Mouse (Mus musculus) liver, postnatal 0 days (tissue): ENCODE results near the gene Ubtd1. TPM values are rescaled to one million over a fixed set of nuclear protein-coding genes. Genes with fewer than 3 reads are reported as not detected.

Experiments
- ATAC-seq: fragments of 200-750 bp; cut with Nextera tagmentation; 2 replicates; pipeline ENCODE4 v1.8.0; 2017; ENCODE audit warnings: mild to moderate bottlenecking, moderate library complexity
- DNase-seq: peaks from one replicate; pipeline ENCODE4 v3.0.0-alpha.2; 2016
- H3K27ac ChIP-seq: fragments of 300-500 bp; sonication (generic); 2 replicates; pipeline ENCODE4 v1.5.1; 2014; ENCODE audit warnings: antibody characterized with exemption, moderate library complexity, mild to moderate bottlenecking, low read depth
- H3K27me3 ChIP-seq: fragments of 300-500 bp; sonication (generic); 2 replicates; pipeline ENCODE4 v1.6.1; 2014; ENCODE audit warnings: low read length, control low read depth, mixed read lengths; ENCODE audit not compliant: insufficient read depth
- H3K36me3 ChIP-seq: fragments of 300-500 bp; sonication (generic); replicated peaks from 2 replicates; pipeline ENCODE4 v1.6.1; 2014; ENCODE audit warnings: mild to moderate bottlenecking, control low read depth, low read length, moderate library complexity, mixed read lengths; ENCODE audit not compliant: insufficient read depth
- H3K4me1 ChIP-seq: fragments of 300-500 bp; sonication (generic); 2 replicates; pipeline ENCODE4 v1.6.1; 2014; ENCODE audit warnings: antibody characterized with exemption, mild to moderate bottlenecking, control low read depth; ENCODE audit not compliant: insufficient read depth
- H3K4me2 ChIP-seq: fragments of 300-500 bp; sonication (generic); 2 replicates; pipeline ENCODE4 v1.6.1; 2014; ENCODE audit warnings: low read depth, mild to moderate bottlenecking, low read length, moderate library complexity, mixed read lengths
- H3K4me3 ChIP-seq: fragments of 300-500 bp; sonication (generic); 2 replicates; pipeline ENCODE4 v1.5.1; 2014; ENCODE audit warnings: low read depth, low read length
- H3K9ac ChIP-seq: fragments of 300-500 bp; sonication (generic); replicated peaks from 2 replicates; pipeline ENCODE4 v1.6.1; 2014; ENCODE audit warnings: mild to moderate bottlenecking, moderate library complexity
- H3K9me3 ChIP-seq: fragments of 300-500 bp; sonication (generic); 2 replicates; pipeline ENCODE4 v1.6.1; 2016; ENCODE audit warnings: mild to moderate bottlenecking, control low read depth, low read length, mixed read lengths
- CTCF ChIP-seq: sonication (generic); IDR thresholded peaks from 2 replicates; pipeline ENCODE4 v1.5.1; 2016; ENCODE audit warnings: antibody characterized with exemption, low read depth
- EP300 ChIP-seq: IDR thresholded peaks from 2 replicates; pipeline ENCODE4 v1.6.1; 2016; ENCODE audit warnings: antibody characterized with exemption, low read depth, mild to moderate bottlenecking
- WGBS: fragments of 180-500 bp; shearing (Covaris S2); extraction: QIAGEN DNeasy Blood & Tissue Kit; methylation state at CpG from one replicate; pipeline ENCODE4 v1.1.7; 2014; ENCODE audit not compliant: insufficient replicate concordance; 5-methylcytosine and 5-hydroxymethylcytosine counted together
- polyA plus RNA-seq: library from polyadenylated mRNA; unstranded; fragments of >200 nt; fragmentation: Nextera tagmentation; extraction: Ambion mirVana; gene quantifications from 2 replicates; pipeline ENCODE4 v1.2.1, GENCODE M21; 2015

The Ubtd1 gene
- polyA plus RNA-seq, 1 experiment from 2014 or later, result 6.9 TPM

- Histone ChIP-seq H3K4me3 (peak within 1 kb of the TSS; percentile 92), H3K9me3 (no peaks in the 10 kb centered on the region), H3K9ac (peak within 1 kb of the TSS; percentile 86), H3K4me2 (peak within 1 kb of the TSS; percentile 99), H3K4me1 (peaks cover 18% of the 10 kb centered on the region), H3K36me3 (0 out of 2 replicates have a peak, but pooled peaks cover 4% of the 10 kb centered on the region), H3K27ac (peak within 1 kb of the TSS; percentile 94), H3K27me3 (peaks cover 13% of the 10 kb centered on the region)
- DNase-seq, result peak; percentile 100
- WGBS, result 4% methylated on average over 37 of the region's 68 CpGs
- TF ChIP-seq CTCF (peak; percentile 40), EP300 (no peak; the same call in 1 of the 2 replicates)
- ATAC-seq, result peak; percentile 90
Observed at GRCm38 (mm10) chr19:41980819-41981594, 556 bp upstream of the Ubtd1 start, which contains the start of gene Mms19. Gene Mms19 (minus strand): TSS chr19:41981157.

DNA sequence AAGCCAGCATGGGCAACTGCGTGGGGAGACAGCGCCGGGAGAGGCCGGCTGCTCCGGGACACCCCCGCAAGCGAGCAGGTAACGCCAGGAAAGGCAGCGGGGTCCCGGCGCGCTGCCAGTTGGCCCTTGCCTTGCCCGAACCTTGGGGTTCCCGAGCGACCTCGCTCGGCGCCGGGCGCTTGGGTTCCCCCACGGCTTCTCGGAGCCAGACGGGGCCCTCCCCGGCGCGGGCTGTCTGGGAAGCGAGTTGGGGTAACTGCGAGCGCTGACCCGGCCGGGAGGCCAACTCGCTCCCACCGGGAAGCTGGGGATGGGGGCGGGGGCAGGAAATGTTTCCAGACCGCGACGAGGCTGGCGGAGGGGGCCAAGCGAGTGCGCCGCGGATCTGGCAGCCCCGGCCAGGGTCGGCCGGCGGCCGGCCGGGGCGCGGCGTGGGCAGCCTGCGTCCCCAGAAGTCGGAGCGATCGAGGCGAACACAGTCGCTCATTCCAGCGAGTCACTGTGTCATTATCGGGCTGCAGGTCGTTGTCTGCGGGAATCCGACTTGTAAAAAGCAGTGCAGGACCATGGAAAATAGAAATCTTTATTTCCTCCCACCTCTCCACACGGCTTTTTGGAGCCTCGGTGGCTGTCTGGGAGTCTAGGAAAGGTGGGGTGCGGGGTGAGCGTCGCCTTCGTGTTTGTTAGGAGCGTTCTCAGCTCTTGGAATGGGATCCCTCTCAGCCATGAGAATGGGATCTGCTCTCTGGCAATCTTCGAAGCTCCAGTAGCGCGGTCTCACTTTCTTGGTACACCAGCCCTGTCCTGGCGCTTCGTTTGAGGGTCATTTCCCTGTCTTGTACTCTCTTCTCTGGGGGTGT, 598 bp downstream of the Ubtd1 start:
- WGBS, result under 1% methylated on average over 71 of the region's 74 CpGs
- H3K9me3 ChIP-seq, result no peaks in the 10 kb centered on the region
- ATAC-seq (no peak), DNase-seq (peak; percentile 61)
- H3K9ac ChIP-seq, result peak overlapping the region; percentile 86
- H3K27me3 ChIP-seq, result peaks cover 13% of the 10 kb centered on the region
- 0 out of 2 replicates have a peak, but pooled peaks cover 4% of the 10 kb centered on the region for H3K36me3 ChIP-seq
- peak overlapping the region; percentile 99 for H3K4me2 ChIP-seq
- TF ChIP-seq CTCF (no peak), EP300 (no peak)
- peaks cover 18% of the 10 kb centered on the region for H3K4me1 ChIP-seq
- H3K4me3 ChIP-seq, result peak overlapping the region; percentile 92
- peak overlapping the region; percentile 94 for H3K27ac ChIP-seq

DNA sequence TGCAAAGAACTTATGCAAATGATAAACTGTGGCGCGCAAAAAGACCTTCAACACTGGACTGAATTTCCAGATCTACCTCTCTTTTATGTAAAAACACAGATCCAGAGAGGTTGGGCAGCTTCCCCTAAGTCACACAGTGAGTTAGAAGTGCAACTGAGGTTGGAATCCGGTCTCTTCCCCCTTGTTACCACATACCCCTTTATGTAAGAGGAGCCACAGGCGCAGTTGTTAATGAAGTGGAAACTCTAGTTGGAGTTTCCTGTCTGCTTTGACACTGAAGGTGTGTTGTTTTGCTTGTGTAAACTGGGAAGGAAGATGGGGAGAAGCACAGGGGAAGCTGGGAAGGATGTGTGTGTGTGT, 1.2 kb downstream of the Ubtd1 start:
- H3K4me2 ChIP-seq, result peak overlapping the region; percentile 99
- H3K27me3 ChIP-seq, result peaks cover 13% of the 10 kb centered on the region
- ATAC-seq (no peak), DNase-seq (peak; percentile 27)
- H3K36me3 ChIP-seq, result 0 out of 2 replicates have a peak, but pooled peaks cover 7% of the 10 kb centered on the region
- H3K9me3 ChIP-seq, result no peaks in the 10 kb centered on the region
- H3K27ac ChIP-seq, result peak overlapping the region; percentile 94; the same call in 1 of the 2 replicates
- H3K4me1 ChIP-seq, result peaks cover 18% of the 10 kb centered on the region
- WGBS, result 8% methylated on average over 4 of the region's 4 CpGs
- TF ChIP-seq EP300 (no peak), CTCF (no peak)
- H3K4me3 ChIP-seq, result peak overlapping the region; percentile 92
- peak overlapping the region; percentile 86 for H3K9ac ChIP-seq

- H3K4me1 ChIP-seq, result peaks cover 12% of the 10 kb centered on the region; the same call in 1 of the 2 replicates
- peaks cover 13% of the 10 kb centered on the region for H3K27me3 ChIP-seq
- H3K36me3 ChIP-seq, result 0 out of 2 replicates have a peak, but pooled peaks cover 7% of the 10 kb centered on the region
- no peak overlapping the region for H3K4me2 ChIP-seq
- no peak overlapping the region for H3K9ac ChIP-seq
- no peaks in the 10 kb centered on the region for H3K9me3 ChIP-seq
- no peak overlapping the region for H3K27ac ChIP-seq
- WGBS, result 82% methylated on average over 5 of the region's 5 CpGs
- DNase-seq (no peak), ATAC-seq (no peak)
- TF ChIP-seq CTCF, result no peak
- no peak for TF ChIP-seq EP300
- H3K4me3 ChIP-seq, result no peak overlapping the region
Observed at GRCm38 (mm10) chr19:41985994-41986393, 4.4 kb downstream of the Ubtd1 start.

DNA sequence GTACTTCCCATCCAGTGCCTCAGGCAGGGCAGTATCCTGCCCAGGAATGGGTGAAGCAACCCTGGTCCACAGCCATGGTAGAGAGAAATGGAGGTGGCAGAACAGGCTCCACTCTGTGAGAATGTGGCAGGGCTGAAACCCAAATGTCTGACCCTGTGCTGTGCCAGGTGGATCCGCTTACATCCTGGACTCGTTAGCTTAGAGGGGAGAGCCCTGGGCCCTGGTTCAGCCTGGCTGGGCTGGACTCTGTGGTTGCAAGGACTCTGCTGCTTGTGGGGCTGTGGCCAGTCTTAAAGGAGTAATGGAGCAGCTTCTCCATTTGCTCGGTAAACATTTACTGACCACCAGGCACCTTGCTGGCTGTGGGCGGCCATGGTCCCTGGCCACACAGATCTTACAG, 5.6 kb downstream of the Ubtd1 start:
- H3K4me3 ChIP-seq, result no peak overlapping the region
- 0 out of 2 replicates have a peak, but pooled peaks cover 7% of the 10 kb centered on the region for H3K36me3 ChIP-seq
- peaks cover 13% of the 10 kb centered on the region for H3K4me1 ChIP-seq
- H3K9ac ChIP-seq, result no peak overlapping the region
- 82% methylated on average over 4 of the region's 4 CpGs for WGBS
- TF ChIP-seq EP300 (no peak), CTCF (no peak)
- H3K27ac ChIP-seq, result no peak overlapping the region
- no peak for DNase-seq
- no peaks in the 10 kb centered on the region for H3K9me3 ChIP-seq
- no peak for ATAC-seq
- no peak overlapping the region for H3K4me2 ChIP-seq
- H3K27me3 ChIP-seq, result peaks cover 8% of the 10 kb centered on the region; the same call in 1 of the 2 replicates

GRCm38 (mm10) chr19:41989810-41990209, 8.2 kb downstream of the Ubtd1 start:
- 51% methylated on average over 6 of the region's 6 CpGs for WGBS
- no peak overlapping the region for H3K27ac ChIP-seq
- H3K27me3 ChIP-seq, result no peaks in the 10 kb centered on the region
- H3K4me2 ChIP-seq, result no peak overlapping the region
- peaks cover 7% of the 10 kb centered on the region for H3K4me1 ChIP-seq
- DNase-seq (no peak), ATAC-seq (no peak)
- no peak overlapping the region for H3K9ac ChIP-seq
- H3K9me3 ChIP-seq, result no peaks in the 10 kb centered on the region
- no peak for TF ChIP-seq EP300
- 0 out of 2 replicates have a peak, but pooled peaks cover 6% of the 10 kb centered on the region for H3K36me3 ChIP-seq
- no peak overlapping the region for H3K4me3 ChIP-seq
